Mouse (Mus musculus) kidney, postnatal 36 days (tissue): ENCODE results near the gene Samd14.
A peak's percentile ranks its signal among the peaks of the same experiment; 100 is the strongest.

ENCODE experiments used
- DNase-seq, 2 experiments: peaks; one replicate each; pipeline ENCODE4 v3.0.0; 2021 to 2022; ENCODE audit warnings: mixed read lengths in 2 of 2

Gene Samd14

DNA sequence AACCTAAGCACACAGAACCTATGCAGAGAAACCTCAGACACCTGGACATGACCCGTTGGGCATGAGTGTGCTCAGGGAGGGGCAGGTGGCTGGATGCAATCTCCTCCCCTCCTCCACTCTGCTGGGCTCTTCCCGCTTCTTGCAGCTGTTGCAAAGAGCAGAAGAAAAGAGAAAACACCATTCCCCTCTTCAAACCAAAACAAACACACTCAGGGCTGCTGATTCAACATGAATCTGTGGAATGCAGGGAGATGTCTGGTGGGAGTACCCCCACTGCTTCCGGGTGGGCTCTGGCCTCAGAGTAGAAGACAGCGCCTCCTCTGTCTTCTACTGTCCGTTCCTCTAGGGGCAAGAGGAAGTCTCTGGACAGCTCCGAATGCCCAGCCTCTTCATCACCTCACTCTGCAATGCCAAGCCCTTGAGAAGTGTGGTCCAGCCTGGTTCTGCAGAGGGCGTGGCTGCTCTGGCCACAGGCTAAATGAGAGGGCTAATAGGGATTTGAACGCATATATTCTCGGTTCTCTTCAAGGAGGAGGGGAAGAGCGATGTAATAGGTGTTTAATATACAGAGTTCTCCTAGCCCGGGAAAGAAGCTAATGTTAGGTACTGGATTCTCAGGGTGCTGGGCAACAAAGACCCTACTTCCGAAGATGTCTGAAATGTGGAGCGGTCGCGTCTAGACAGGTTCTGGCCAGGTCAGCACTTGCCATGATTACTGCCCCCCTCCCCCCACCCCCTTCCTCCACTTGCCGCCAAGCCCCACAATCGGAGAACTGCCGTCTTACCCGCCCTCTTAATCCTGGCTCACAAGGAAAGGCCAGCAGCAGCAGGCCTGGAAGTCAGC lies 65.7 kb downstream of the Samd14 start:
- DNase-seq: peak in 1 of 2 experiments; percentile 39
